Mouse (Mus musculus) spleen, adult 12 weeks (tissue): ENCODE data around the gene Enkur.
"Not testable (repeated sequence)": the region's sequence is repeated elsewhere in the genome, so short reads cannot be mapped to it uniquely, and the experiment has no call there.

Experiments used
- DNase-seq: peaks from one replicate; pipeline ENCODE4 v3.0.0; 2022; ENCODE audit warnings: low spot score

The Enkur gene

DNA sequence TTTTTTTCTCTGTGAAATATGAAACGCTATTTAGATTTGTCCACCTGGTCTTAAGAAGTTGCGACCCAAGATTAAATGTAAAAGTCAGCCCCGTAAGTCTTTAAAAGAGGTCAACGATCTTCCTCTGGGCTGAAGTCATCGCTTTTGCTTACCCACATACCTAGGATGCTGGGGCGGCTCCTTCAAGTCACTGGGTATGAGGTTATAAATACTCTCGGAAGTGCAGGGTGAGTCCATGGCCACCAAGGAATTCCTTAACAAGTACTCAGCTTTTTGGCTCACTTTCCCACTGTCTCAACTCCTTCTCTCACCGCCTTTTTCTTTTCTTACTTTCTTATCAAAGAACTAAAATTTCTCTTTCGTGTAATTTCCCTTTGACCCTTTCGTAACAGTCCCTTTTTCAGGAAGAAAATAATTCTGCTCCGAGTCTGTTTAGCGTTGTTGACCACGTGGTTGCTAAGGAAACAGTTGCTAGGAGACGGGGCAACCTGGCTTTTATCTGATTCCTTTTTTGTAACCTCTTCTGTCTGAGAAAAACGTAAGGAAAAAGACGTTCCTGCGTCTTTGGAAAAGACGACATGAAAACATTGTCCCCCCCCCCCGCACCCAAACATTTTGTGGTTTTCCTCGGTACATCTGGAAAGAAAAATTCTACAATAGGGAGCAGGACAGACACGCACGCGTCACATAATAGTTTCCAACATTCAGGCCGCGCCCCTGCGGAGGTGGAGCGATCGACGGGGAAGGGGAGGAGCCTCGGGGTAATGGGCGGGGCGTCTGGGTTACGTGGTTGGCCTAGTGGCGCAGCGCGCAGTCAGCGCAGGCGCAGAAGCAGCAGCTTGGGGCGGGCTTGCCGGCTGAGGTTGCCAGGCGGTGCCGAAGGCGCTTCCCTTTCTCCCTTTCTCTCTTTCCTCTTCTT lies at the start of gene Enkur, which contains the start of gene Thnsl1:
Gene Enkur (minus strand): TSS at position 454 of the 919 bp plus-strand sequence.
Gene Thnsl1 (plus strand): TSS at position 813 of the 919 bp plus-strand sequence.
- DNase-seq: peak; percentile 97

DNA sequence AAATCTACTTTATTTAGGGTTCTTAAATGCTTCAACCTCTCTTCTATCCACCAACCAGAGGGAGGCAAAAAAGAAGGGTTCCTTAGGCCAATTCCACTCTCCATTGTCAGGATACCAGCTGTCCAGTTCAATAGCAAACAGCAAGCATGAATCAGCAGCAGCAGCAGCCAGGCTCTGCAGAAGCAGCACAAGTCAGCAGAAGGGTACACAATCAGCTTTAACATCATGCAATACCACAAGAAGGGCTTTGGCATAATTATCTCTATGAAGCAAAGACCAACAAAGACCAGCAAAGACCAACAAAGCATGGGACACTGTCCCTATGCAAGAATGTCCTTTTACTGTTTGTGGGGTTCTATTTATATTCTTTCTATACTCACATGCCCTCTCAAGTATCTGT lies 49.1 kb upstream of the Enkur start:
- no peak for DNase-seq

DNA sequence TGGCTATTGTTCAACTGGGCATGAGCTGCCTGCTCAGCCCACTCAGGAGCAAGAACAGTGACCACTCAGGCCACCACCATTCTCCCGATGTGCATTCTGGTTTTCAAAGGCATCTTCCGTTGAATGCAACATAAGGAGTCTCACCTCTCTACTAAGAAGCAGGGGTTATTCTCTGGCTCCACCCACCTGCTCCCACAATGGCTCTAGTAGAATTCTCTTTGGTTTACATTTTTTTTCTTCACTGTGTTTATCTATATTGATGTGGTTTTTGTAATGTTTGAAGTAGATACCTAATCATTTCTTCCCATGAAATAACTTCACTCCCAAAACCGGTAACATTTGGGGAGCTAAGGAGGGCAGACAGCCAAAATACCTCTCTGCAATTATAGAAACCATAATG lies 48.5 kb upstream of the Enkur start:
- DNase-seq: no peak

DNA sequence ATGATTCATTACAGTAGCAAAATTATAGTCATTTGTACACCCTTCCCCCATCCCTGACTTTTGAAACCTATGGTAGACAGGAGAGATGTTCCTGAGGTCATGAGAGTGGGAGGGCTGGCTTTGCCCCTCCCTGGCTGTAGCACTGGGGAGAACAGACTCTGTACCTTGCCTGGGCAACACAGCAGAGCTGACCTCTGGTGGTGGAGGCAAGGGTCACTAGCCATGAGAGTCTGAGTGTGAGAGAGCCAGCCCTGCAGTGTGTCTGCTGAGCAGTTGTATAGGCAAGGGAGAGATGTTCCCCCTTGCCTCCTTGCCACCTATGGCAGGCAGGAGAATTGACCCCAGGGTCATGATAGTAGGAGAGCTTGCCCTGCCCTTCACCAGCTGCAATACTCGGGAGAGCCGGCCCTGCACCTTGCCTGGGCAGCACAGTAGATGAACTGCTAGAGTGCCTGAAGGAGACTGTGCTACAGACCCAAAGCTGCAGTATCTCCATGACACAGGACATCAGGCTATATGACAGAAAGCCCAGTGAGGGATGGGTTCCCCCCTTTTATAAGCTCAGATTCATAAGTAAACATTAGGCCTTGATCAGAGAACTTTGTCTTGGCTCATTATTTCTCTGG lies 40.4 kb upstream of the Enkur start:
- DNase-seq: no peak

DNA sequence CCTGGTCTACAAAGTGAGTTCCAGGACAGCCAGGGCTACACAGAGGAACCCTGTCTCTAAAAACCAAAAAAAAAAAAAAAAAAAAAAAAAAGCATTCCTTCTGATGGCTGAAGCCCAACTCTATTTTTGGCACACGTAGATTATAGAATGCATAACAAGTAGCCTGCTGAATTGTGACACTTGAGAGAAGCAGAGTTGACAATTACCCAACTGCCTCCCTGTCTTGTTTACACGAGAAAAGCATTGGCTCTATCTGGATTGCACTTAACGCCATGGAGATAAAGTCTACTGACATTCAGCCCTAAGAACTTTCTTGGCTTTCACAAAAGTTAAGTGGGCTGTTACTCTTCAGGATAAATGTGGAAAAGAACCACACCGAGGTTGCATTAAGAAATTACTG lies 39.8 kb upstream of the Enkur start:
- DNase-seq: no peak

DNA sequence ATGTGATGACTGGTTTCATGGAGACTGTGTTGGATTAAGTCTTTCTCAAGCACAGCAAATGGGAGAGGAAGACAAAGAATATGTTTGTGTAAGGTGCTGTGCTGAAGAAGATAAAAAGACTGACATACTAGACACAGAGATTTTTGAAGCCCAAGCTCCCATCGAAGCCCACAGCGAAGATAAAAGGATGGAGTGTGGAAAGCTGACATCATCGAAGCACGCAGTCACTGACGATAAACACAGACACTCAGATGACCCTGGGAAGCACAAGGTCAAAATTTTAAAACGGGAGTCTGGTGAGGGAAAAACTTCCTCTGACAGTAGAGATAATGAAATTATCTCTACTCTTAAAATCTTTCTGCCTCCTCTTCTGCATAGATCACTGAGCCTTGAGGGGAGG lies 38.9 kb upstream of the Enkur start:
- not testable (repeated sequence) for DNase-seq

DNA sequence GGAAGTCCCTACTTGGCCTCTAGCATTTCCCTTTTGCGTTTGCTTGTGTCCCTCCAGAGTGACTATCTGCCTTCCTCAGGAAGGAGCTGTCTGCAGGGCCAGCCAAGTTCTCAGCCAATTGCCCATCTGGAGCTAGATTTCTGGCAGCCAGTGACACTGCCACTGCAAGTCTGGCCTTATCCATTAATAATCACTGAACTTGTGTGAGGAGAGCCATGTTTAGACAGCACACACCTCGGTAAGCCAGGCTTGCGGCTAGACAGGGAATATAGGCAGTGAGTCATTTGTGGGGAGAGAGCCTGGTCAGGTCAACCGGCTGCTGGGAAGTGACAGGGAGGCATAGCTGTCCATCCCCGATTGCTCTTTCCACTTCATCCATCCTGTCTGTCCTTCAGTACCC lies 31.7 kb upstream of the Enkur start:
- DNase-seq: no peak

DNA sequence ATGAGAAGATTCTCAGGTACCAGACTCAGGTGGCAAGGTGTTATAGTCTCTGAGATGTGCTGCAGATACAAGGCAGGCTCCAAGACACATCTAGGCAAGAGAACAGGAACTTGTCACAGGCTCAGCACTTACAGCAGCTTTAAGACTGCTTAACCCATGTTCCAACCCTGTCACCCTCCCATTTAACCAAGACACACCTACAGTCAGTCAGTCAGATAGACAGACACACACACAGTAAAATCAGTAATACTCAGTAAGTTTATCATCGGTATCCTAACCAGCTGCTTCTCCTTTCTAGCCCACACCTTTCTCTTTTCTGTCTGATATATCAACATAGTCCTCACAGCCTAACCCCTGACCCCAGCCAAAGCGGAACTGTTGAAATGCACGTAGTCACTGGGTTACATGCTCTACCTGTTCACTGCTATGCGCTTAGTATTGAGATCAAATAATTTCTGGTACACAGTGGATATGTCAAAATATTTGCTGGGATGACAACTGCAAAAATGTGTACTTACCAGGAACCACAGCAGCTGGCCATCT lies 30.8 kb upstream of the Enkur start:
- DNase-seq: no peak

DNA sequence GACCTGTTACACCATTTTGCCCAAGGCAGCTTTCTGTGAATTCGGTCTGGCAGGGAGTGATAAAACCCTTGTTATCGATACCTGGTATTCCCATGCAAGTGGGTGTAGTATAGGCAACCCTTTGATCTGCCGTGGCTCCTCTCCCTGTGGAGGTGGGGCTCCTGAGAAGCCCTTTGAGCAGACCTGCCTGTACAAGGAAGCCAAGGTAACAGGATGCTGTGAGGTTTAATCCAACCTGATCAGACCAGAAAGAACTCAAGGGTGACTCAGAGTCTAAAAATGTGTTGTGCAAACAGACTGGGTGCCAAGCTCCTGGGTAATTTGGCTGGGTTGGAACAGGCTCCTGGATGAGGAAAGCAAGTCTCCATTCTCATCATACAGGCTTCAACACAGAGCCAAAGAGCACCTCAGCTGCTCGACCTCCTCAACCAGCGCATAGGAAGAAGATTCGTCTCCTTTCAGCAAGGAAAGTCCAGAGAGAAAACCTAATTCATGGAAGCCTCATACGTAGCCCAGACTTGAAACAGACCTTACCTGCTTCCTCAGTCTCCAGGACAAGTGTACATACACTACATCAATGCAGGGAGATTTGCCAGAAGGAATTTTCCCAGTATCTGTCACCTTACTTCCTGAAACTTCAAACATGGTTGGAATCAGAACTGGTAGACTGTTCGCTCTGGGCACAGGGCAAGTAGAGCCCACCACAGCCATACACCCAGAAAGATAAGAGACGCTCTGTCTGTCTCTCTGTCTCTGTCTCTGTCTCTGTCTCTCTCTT lies 29.9 kb upstream of the Enkur start:
- no peak for DNase-seq

DNA sequence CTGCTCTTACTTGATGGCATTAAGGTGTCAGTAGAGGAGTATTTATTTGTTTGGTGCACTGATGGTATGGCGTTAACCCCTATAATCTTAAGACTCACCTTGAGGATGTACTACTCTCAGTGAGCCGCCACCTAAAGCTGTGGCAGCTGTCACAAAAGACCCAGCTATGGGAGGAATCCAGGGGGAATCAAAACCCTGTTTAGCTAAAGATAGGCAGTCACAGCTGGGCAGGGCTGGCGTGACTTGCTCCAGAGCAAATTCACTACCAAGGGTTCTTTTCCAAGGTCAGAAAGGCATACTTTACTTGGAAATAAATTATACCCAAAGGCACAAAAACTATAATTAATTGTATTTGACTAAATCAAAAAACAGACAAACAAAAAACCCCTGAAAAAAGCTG lies 26.0 kb upstream of the Enkur start:
- no peak for DNase-seq

DNA sequence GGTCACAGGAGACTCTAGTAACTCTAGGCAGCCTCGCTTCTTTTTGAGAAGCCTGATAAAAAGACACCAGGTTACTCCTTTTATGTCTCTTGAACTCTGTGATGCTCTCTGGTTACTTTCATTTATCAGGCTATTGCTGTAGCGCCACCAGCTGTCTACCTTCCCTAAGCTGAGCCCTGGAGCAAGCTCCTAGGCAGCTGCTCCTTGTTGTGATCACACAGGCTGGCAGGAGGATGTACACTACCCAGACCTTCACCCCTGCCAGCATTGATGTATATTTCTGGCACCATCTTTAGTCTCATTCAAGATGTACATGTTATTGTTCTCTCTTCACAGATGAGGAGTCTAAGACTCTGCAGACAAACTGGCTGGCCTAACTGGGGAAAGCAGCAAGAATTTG lies 25.1 kb upstream of the Enkur start:
- no peak for DNase-seq

DNA sequence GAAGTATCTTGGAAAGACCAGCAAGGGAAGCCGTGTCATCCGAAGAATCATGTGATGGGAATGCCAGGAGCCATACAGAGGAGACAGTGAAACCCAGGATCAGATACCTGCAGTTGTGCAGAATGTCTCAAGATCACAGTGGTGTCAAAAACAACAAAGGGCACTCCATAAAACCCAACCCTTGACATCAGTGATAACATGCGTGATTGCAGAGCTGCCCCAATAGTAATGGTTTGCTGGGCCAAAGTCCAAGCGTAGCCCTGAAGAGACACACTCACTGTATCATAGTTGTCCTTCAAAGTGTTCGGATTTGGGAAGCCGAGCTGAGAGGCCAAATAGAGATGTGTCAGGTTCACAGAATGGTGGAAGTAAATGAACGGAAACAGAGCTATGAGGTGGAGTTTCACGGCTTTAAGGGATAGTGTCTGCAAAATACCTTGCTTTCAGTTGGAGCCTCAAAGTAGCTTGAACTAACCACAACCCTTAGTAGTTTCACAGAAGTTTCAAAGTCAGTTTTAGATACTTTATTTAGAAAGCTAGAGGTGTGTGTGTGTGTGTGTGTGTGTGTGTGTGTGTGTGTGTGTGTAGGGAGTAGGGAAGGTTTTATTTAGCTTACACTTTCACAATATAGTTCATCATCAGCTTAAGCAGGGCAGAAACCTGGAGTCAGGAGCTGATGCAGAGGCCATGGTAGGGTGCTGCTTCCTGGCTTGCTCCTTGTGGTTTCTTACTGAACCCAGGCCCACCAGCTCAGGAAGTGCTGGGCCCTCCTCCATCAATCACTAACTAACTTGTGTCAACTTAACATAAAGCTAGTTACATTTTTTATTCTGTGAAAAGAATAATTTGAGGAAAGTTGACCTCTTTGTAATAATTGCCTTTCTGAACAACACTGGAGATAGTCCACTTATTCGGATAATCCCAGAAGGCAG lies 17.6 kb upstream of the Enkur start:
- DNase-seq: no peak

DNA sequence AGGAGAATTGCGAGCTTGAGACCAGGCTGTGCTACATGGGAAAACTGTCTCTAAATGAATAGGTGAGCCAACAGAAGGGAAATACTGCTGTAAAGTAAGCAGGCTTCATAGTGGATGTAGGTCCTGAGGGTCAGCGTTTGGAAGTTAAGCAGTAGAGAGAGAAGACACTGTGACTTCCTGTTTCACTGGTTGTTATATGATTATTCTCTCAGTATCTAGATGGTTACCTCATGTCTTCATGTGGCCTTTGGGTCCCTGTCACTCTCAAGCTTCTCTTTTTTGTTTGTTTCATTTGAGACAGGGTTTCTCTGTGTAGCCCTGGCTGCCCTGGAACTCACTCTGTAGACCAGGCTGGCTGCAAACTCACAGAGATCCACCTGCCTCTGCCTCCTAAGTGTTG lies 10.1 kb upstream of the Enkur start:
- DNase-seq: no peak

DNA sequence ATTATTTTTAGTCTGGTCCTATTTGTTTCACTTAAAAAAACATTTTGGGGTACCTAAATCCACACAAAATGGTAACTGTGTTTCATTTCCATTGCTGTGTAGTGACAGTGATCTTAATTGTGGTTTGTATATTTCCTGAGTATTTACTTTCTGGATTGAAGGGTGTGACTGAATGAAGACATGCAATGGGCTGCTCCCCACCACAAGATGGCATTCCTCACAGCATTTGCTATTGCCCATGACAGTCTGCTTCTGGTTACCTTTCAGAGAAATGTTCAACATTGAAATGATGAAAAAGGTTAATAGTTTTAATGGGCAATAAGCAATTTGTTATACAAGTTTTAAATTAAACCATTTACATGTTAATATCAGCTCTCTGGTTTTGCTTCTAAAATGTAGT lies 9.2 kb upstream of the Enkur start:
- DNase-seq: no peak

DNA sequence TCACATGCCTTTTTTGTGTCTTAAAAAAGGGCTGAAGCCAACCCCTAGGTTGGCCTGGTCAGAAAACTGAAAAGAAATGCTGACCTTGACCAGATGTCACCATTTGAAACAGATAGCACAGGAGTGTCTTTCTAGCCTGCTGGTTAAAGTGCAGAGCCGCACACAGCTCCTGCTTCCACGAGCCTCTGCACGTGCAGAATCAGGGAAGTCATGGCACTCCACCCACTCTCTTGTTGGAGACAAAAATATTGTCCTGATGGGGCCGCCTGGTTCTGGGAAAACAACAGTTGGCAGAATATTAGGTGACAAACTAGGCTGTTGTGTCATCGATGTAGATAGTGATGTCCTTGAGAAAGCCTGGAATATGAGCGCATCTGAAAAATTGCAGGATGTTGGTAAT lies 6.2 kb upstream of the Enkur start:
- DNase-seq: no peak

DNA sequence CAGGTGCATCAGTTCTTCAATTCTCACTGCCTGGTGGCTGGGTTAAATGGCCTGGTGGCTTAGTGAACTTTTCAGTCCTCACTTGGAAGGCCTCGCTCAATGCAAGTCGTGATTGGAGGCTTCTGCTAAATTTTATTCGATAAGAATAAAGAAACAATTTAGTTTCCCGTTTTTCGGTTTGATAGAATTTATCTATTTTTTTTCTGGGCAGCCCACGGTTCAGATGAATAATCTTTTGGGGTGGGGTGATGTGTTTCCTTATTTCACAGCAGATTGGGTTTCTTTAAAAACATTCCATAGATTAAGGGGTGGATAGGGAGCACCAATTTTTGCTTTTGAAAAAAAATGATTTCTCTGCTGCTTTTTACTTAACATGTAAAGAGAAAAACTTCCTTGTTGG lies 1.1 kb upstream of the Enkur start:
- no peak for DNase-seq

DNA sequence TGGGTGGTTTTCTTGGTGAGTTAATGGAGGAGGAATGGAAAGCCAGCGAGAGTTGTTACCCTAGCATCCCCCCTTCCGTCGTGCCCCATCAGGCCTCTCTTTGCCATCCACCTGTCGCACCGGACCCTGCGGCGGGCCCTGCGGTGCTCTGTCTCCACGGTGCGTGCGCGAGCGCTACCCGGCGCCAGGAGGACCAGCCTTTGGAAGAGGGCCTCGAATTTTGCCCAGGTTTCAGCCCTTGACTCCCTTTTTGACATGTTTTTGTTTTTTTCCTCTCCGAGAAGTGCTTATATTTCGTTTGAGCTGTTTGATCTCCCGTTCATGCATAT lies 630 bp upstream of the Enkur start:
- no peak for DNase-seq

DNA sequence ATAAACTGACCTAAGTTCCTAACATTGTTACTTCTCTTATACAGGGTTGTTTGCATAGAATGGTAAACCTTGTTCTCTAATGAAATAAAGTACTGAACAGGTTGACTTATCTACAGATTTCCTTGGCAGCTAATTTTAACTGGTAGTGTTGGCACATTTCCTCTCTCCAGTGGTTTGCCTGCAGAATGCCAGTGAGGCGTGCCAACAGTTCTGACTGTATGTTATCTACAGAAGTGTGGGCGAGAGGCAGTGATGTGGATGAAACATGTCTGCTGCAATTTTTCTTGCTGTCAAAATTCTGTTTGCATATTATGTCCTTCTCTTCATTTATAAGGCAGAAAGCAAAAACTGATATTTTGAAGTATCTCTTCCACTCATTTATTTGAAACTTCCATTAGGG lies 2.4 kb downstream of the Enkur start:
- no peak for DNase-seq

DNA sequence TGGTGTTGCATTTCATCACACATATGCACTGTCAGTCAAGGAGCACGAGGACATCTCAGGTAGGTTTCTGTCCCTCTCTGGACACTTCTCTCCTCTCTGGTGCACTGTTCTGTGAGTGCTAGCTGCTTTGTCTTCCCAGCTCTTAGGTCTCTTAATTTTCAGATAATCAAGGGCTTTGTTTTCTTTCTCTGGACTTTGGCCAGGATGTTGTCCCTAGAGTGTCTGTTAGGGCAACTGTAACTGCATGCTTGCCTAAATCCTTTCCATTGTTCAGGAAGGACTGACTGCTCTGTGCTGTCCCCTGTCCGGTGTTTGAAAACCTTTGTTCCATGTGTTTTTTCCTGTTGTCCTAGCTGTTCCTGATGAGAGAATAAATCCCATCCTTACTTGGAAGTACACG lies 6.1 kb downstream of the Enkur start:
- no peak for DNase-seq

DNA sequence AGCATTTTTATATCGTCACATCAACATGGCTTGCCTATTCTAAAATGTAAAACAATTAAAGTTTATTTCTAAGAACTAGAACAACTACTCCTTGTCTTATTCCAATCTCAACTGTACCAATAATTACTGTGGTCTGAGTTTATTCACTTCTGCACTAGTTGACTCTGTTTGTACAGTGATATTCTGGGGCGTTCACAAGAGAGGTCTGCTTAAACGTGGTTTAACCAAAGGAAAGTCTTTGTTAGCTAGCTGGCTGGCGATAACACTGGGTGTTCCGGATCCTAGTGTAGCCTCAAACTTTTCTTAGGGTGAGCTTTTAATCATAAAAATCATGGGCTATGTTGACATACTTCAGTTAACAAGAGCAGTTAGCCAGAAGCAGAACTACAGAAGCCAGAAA lies 9.9 kb downstream of the Enkur start:
- DNase-seq: no peak

DNA sequence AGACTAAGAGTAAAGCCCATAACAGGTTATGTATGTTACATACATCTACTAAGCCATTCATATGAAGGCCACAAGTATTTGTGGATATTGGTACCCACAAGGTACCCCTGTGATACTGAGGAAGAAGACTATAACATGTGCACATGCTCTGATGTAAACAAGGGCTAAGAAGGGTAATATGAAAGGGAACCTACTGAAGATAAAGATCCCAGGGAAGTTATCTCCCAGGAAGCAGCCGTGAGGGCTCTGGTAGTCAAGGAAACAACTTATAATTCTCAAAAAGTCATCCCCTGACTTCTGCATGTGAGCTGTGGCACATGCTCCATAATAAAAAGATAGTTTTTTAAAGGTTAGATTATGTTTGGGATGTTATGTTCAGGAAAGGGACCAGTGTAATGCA lies 13.9 kb downstream of the Enkur start:
- no peak for DNase-seq

DNA sequence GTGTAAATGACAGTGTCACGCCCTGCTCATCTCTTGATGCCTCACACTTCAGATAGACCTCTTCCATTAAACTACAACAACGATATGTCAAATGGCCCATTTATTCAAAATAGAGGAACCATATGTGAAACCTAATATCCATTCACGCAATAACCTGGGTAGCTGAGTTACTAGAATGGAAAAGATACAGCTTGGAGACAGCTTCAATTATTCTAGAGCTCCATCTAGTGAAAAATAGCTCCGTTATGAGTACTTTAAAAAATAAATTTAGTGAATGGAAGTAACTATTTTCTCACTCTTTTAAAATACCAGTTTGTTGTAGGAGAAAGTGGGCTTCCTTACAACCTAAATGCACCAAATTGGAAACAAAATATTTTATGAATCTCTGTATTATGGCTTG lies 16.6 kb downstream of the Enkur start:
- no peak for DNase-seq
